Mouse (Mus musculus) limb, embryonic 11.5 days (tissue): Measurements from ENCODE around the gene AB124611. TPM values are rescaled to one million over a fixed set of nuclear protein-coding genes. Genes with fewer than 3 reads are reported as not detected.

Source experiments
- ATAC-seq: fragments of 200-750 bp; cut with Nextera tagmentation; 2 replicates; pipeline ENCODE4 v1.8.0; 2017; ENCODE audit warnings: low read depth; ENCODE audit not compliant: insufficient number of reproducible peaks, low FRiP score, low TSS enrichment
- DNase-seq: peaks from one replicate; pipeline ENCODE4 v3.0.0-alpha.2; 2015; ENCODE audit warnings: low spot score
- H3K27ac ChIP-seq: fragments of 300-500 bp; sonication (generic); replicated peaks from 2 replicates; pipeline ENCODE4 v1.5.1; 2014; ENCODE audit warnings: low read depth, mild to moderate bottlenecking, low read length
- H3K27me3 ChIP-seq: fragments of 300-500 bp; sonication (generic); 2 replicates; pipeline ENCODE4 v1.6.1; 2014; ENCODE audit warnings: mild to moderate bottlenecking, low read length, mixed read lengths; ENCODE audit not compliant: control insufficient read depth, insufficient read depth
- H3K36me3 ChIP-seq: fragments of 300-500 bp; sonication (generic); 2 replicates; pipeline ENCODE4 v1.6.1; 2014; ENCODE audit warnings: mild to moderate bottlenecking, low read length, moderate library complexity, mixed read lengths; ENCODE audit not compliant: control insufficient read depth, insufficient read depth
- H3K4me1 ChIP-seq: fragments of 300-500 bp; sonication (generic); 2 replicates; pipeline ENCODE4 v1.6.1; 2014; ENCODE audit warnings: low read length, mixed read lengths; ENCODE audit not compliant: control insufficient read depth, insufficient read depth
- H3K4me2 ChIP-seq: fragments of 300-500 bp; sonication (generic); 2 replicates; pipeline ENCODE4 v1.6.1; 2014; ENCODE audit warnings: low read depth, mild to moderate bottlenecking, moderate library complexity; ENCODE audit not compliant: severe bottlenecking
- H3K4me3 ChIP-seq: fragments of 300-500 bp; sonication (generic); 2 replicates; pipeline ENCODE4 v1.5.1; 2014; ENCODE audit warnings: low read depth, low read length
- H3K9ac ChIP-seq: fragments of 300-500 bp; sonication (generic); 2 replicates; pipeline ENCODE4 v1.6.1; 2014; ENCODE audit warnings: mild to moderate bottlenecking, low read length
- H3K9me3 ChIP-seq: fragments of 300-500 bp; sonication (generic); 2 replicates; pipeline ENCODE4 v1.6.1; 2016; ENCODE audit warnings: low read length; ENCODE audit not compliant: control insufficient read depth
- WGBS: fragments of 180-500 bp; shearing (Covaris S2); extraction: QIAGEN DNeasy Blood & Tissue Kit; methylation state at CpG from one replicate; pipeline ENCODE4 v1.1.7; 2014; 5-methylcytosine and 5-hydroxymethylcytosine counted together
- polyA plus RNA-seq: library from polyadenylated mRNA; unstranded; fragments of >200 nt; fragmentation: Nextera tagmentation; extraction: Ambion mirVana; gene quantifications from 2 replicates; pipeline ENCODE4 v1.2.1, GENCODE M21; 2014

The AB124611 gene
- polyA plus RNA-seq, 1 experiment from 2014 or later, result 2.5 TPM

DNA sequence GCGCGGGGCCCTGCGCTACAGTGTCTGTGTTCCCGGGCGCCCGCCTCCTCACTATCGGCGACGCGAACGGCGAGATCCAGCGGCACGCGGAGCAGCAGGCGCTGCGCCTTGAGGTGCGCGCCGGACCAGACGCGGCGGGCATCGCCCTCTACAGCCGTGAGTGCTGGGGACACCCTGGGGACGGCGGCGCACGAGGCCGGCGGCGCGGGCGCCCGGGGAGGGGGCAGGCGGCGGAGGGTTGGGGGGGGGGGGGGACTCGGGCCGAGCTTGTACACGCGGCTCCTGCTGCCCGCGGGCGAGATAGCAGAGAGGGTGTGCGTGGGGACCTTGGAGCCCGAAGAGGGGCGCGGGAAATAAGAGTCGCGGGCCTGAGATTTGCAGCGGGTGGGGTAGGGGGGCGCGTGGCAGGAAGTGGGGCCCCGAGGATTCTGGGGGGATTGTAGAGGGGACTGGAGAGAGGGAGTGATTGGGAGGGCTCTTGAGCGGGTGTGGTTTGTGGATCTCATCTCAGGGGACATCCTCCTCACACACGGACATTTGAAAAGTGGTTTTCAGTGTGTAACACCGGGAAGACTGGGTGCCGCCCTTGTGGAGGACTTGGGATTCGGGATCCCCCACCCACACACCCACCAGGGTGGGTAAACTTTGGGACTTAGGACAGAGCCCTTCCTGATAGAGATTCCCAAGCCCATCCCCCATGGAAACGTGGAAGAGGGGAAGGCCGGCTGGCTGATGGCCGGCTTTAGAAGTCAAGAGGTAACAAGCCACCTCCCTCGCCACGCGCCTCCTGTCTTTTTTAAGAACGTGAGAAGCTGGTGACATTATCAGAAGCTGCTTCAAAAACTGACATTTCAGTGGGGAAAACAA lies 21.3 kb downstream of the AB124611 start:
- DNase-seq (peak; percentile 64), ATAC-seq (peak; percentile 0; the same call in 1 of the 2 replicates)
- Histone ChIP-seq H3K9me3 (no peaks in the 10 kb centered on the region), H3K36me3 (peaks cover 3% of the 10 kb centered on the region; the same call in 1 of the 2 replicates), H3K9ac (peak overlapping the region; percentile 98), H3K4me3 (peak overlapping the region; percentile 80), H3K27ac (peak overlapping the region; percentile 98), H3K4me1 (peaks cover 13% of the 10 kb centered on the region; the same call in 1 of the 2 replicates), H3K27me3 (no peaks in the 10 kb centered on the region), H3K4me2 (peak overlapping the region; percentile 79)
- 0% methylated on average over 47 of the region's 66 CpGs for WGBS

DNA sequence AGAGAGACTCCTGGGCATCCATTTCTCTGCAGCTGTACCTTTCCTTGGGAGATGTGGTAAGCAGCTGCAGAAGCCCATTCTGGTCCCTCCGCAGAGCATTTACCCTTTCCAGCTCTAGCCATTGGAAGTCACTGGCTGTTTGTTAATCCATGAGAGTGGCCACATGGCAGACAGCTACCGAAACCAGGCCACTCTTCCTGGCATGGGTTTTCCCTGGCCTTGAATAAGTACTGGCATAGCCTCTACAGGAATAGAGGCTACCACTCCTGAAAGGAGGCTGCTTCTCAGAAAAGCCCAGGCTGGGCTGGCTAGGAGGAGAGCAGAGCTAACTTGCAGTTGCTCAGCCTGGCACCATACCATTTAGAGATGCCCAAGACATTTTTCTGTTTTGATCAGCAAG lies 25.1 kb downstream of the AB124611 start:
- no peak overlapping the region for H3K4me3 ChIP-seq
- WGBS, result 86% methylated on average over 2 of the region's 2 CpGs
- DNase-seq (no peak), ATAC-seq (no peak)
- no peak overlapping the region for H3K9ac ChIP-seq
- no peaks in the 10 kb centered on the region for H3K9me3 ChIP-seq
- no peaks in the 10 kb centered on the region for H3K27me3 ChIP-seq
- H3K4me1 ChIP-seq, result peaks cover 8% of the 10 kb centered on the region; the same call in 1 of the 2 replicates
- H3K36me3 ChIP-seq, result peaks cover 3% of the 10 kb centered on the region; the same call in 1 of the 2 replicates
- no peak overlapping the region for H3K27ac ChIP-seq
- no peak overlapping the region for H3K4me2 ChIP-seq

DNA sequence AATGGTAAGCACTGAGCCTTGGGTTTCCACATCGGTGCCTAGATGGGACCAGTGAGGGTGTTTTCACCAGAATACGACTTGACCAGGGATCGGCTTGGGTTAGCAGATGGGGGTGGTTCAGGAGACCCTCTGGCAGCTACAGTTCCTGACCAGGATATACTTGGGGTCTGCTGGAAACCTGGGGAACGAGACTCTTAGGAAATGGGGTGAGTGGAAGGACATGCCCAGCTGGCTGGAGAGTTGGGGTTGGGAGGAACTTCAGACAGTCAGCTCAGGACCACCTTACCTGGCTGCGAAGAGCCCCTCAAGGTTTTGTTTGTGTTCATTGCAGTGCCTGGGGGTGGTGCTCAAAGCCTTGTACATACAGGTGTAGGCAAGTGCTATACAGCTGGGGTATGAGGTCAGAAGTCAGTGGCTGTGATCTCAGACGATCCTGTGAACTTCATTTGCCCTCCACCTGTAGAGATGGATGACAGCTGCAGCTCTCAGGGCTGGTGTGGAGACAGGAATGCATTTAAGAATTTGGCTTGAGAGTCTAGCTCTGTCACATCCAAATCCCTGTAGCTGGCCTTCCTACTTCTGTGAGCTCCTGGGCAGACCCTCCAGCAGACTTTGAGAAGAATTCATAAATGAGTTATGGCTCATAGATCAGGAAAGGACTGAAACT lies 27.8 kb downstream of the AB124611 start:
- DNase-seq (no peak), ATAC-seq (no peak)
- no peak overlapping the region for H3K9ac ChIP-seq
- H3K27ac ChIP-seq, result no peak overlapping the region
- H3K4me1 ChIP-seq, result 0 out of 2 replicates have a peak, but pooled peaks cover under 1% of the 10 kb centered on the region
- H3K9me3 ChIP-seq, result no peaks in the 10 kb centered on the region
- WGBS, result 87% methylated on average over 6 of the region's 6 CpGs
- no peak overlapping the region for H3K4me2 ChIP-seq
- no peak overlapping the region for H3K4me3 ChIP-seq
- H3K36me3 ChIP-seq, result peaks cover 3% of the 10 kb centered on the region; the same call in 1 of the 2 replicates
- H3K27me3 ChIP-seq, result no peaks in the 10 kb centered on the region

DNA sequence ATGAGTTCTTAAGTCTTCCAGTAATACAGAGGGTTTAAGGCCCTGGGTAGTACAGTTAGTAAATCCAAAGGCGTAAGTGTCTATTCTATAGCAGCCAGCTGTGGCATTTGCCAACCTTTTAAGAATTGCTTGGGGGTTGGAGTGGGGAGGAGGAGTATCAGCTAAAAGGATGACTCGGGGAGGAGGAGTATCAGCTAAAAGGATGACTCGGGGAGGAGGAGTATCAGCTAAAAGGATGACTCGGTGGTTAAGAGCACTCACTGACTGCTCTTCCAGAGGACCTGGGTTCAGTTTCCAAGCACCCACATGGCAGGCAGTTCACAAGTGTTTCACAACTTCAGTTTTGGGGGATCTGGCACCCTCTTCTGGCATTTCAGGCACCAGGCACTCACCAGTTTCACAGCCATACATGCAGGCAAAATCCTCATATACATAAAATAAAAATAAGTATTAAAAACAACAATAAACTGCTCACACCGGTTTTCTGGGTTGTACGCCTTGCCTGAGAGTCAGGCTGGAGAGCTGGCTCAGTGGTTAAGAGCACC lies 29.3 kb downstream of the AB124611 start:
- Histone ChIP-seq H3K27me3 (no peaks in the 10 kb centered on the region), H3K9me3 (no peaks in the 10 kb centered on the region), H3K4me3 (no peak overlapping the region), H3K36me3 (peaks cover 3% of the 10 kb centered on the region; the same call in 1 of the 2 replicates), H3K27ac (no peak overlapping the region), H3K9ac (no peak overlapping the region), H3K4me1 (no peaks in the 10 kb centered on the region), H3K4me2 (no peak overlapping the region)
- WGBS, result 89% methylated on average over 6 of the region's 6 CpGs
- DNase-seq, result no peak
- ATAC-seq, result no peak

DNA sequence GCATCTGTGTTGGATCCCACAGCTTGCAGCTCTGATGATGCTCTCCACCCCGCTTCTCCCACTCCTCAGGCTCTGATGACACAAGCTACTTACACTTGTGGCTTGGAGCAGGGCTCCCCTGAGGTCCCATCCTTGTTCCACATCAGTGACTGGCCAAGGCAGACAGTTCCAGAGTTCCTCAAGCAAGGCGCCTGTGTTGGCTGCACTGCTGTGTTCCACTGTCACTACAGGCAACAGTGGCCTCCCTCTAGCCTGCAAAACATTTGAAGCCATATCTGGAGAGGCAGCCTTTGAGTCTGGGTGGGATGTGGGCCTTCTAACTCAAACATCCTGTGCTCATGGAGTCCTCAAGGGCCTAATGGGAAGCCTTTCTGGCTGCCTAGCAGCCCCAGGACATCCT lies 31.0 kb downstream of the AB124611 start:
- Histone ChIP-seq H3K36me3 (no peaks in the 10 kb centered on the region; the same call in 1 of the 2 replicates), H3K9ac (no peak overlapping the region), H3K27me3 (no peaks in the 10 kb centered on the region), H3K4me1 (no peaks in the 10 kb centered on the region), H3K27ac (no peak overlapping the region), H3K4me2 (no peak overlapping the region), H3K4me3 (no peak overlapping the region), H3K9me3 (no peaks in the 10 kb centered on the region)
- WGBS, result 92% methylated on average over 2 of the region's 2 CpGs
- no peak for ATAC-seq
- DNase-seq, result no peak

GRCm38 (mm10) chr9:21557556-21557955 lies 31.6 kb downstream of the AB124611 start:
- H3K9me3 ChIP-seq, result no peaks in the 10 kb centered on the region
- no peak overlapping the region for H3K4me2 ChIP-seq
- H3K4me3 ChIP-seq, result no peak overlapping the region
- H3K4me1 ChIP-seq, result no peaks in the 10 kb centered on the region
- H3K36me3 ChIP-seq, result no peaks in the 10 kb centered on the region; the same call in 1 of the 2 replicates
- DNase-seq (no peak), ATAC-seq (no peak)
- WGBS, result 93% methylated on average over 2 of the region's 2 CpGs
- no peak overlapping the region for H3K9ac ChIP-seq
- H3K27ac ChIP-seq, result no peak overlapping the region
- no peaks in the 10 kb centered on the region for H3K27me3 ChIP-seq

- H3K36me3 ChIP-seq, result no peaks in the 10 kb centered on the region; the same call in 1 of the 2 replicates
- WGBS, result 90% methylated on average over 4 of the region's 4 CpGs
Observed at GRCm38 (mm10) chr9:21558366-21558765, 32.4 kb downstream of the AB124611 start.

DNA sequence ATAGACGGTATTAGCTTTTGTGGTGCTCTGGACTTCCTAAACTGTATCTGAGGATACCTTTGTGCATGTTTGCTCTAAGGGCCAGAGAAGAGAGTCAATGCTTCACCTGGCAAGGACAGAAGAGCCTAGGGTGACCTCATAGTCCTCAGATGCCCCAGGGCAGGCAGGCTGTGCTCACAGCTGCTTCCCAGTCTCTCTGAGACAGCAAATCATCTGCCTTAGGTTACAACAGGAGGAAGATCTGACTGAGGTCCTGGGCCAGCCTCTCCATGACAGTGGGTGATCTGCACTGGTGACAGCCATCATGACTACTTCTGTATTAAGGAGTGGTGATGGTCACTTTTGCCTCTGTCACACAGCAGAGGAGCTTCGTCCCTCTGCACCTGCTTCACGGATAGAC lies 33.2 kb downstream of the AB124611 start:
- Histone ChIP-seq H3K4me1 (no peaks in the 10 kb centered on the region), H3K36me3 (no peaks in the 10 kb centered on the region; the same call in 1 of the 2 replicates), H3K27me3 (no peaks in the 10 kb centered on the region), H3K4me3 (no peak overlapping the region), H3K9me3 (no peaks in the 10 kb centered on the region), H3K27ac (no peak overlapping the region), H3K4me2 (no peak overlapping the region), H3K9ac (no peak overlapping the region)
- DNase-seq, result no peak
- WGBS, result 92% methylated on average over 3 of the region's 3 CpGs
- ATAC-seq, result no peak

More at GRCm38 (mm10) chr9:21558366-21558765, 32.4 kb downstream of the AB124611 start:
- Histone ChIP-seq H3K27ac (no peak overlapping the region; the same call in 1 of the 2 replicates), H3K4me3 (no peak overlapping the region), H3K9me3 (no peaks in the 10 kb centered on the region), H3K9ac (no peak overlapping the region), H3K27me3 (no peaks in the 10 kb centered on the region), H3K4me1 (no peaks in the 10 kb centered on the region), H3K4me2 (no peak overlapping the region)
- ATAC-seq, result no peak
- no peak for DNase-seq
